Mouse (Mus musculus) megakaryocyte, embryonic 14.5 days (primary cell): ENCODE measurements around the gene Cyba.

ENCODE experiments used
- FLI1 ChIP-seq: IDR thresholded peaks from 2 replicates; pipeline ENCODE4 v1.6.1; 2012; ENCODE audit warnings: low read length, inconsistent platforms, mixed read lengths
- GATA1 ChIP-seq: IDR thresholded peaks from 3 replicates; pipeline ENCODE4 v1.6.1; 2012; ENCODE audit warnings: mixed read lengths, low read length, inconsistent platforms, borderline replicate concordance

- TF ChIP-seq GATA1 (no peak), FLI1 (no peak)
These were observed 43.4 kb downstream of the Cyba start for GRCm38 (mm10) chr8:122389357-122389756.
